Mouse (Mus musculus) stomach, embryonic 16.5 days (tissue): ENCODE results near the gene Zfp26. TPM values are rescaled to one million over a fixed set of nuclear protein-coding genes. Genes with fewer than 3 reads are reported as not detected.

Experiments
- ATAC-seq: fragments of 200-750 bp; cut with Nextera tagmentation; 2 replicates; pipeline ENCODE4 v1.8.0; 2017; ENCODE audit warnings: moderate number of reproducible peaks, moderate TSS enrichment; ENCODE audit not compliant: insufficient read depth, low FRiP score
- H3K27ac ChIP-seq: fragments of 300-500 bp; sonication (generic); 2 replicates; pipeline ENCODE4 v1.5.1; 2014; ENCODE audit warnings: low read length
- H3K27me3 ChIP-seq: fragments of 300-500 bp; sonication (generic); 2 replicates; pipeline ENCODE4 v1.6.1; 2014; ENCODE audit warnings: low read length, control low read depth, mixed read lengths; ENCODE audit not compliant: control insufficient read depth, insufficient read depth
- H3K36me3 ChIP-seq: fragments of 300-500 bp; sonication (generic); 2 replicates; pipeline ENCODE4 v1.6.1; 2014; ENCODE audit warnings: low read length; ENCODE audit not compliant: control insufficient read depth, insufficient read depth
- H3K4me1 ChIP-seq: fragments of 300-500 bp; sonication (generic); 2 replicates; pipeline ENCODE4 v1.6.1; 2014; ENCODE audit warnings: low read length, control low read depth, mixed read lengths; ENCODE audit not compliant: control insufficient read depth, insufficient read depth
- H3K4me2 ChIP-seq: fragments of 300-500 bp; sonication (generic); 2 replicates; pipeline ENCODE4 v1.6.1; 2014; ENCODE audit warnings: low read depth, low read length, mixed read lengths
- H3K4me3 ChIP-seq: fragments of 300-500 bp; sonication (generic); replicated peaks from 2 replicates; pipeline ENCODE4 v1.5.1; 2014; ENCODE audit warnings: mild to moderate bottlenecking, low read length
- H3K9ac ChIP-seq: fragments of 300-500 bp; sonication (generic); 2 replicates; pipeline ENCODE4 v1.6.1; 2014; ENCODE audit warnings: low read length
- H3K9me3 ChIP-seq: fragments of 300-500 bp; sonication (generic); replicated peaks from 2 replicates; pipeline ENCODE4 v1.6.1; 2016; ENCODE audit warnings: low read length, control low read depth; ENCODE audit not compliant: control insufficient read depth
- WGBS: fragments of 180-500 bp; shearing (Covaris S2); extraction: QIAGEN DNeasy Blood & Tissue Kit; methylation state at CpG from one replicate; pipeline ENCODE4 v1.1.7; 2014; 5-methylcytosine and 5-hydroxymethylcytosine counted together
- polyA plus RNA-seq: library from polyadenylated mRNA; unstranded; fragments of >200 nt; fragmentation: Nextera tagmentation; extraction: Ambion mirVana; gene quantifications from 2 replicates; pipeline ENCODE4 v1.2.1, GENCODE M21; 2015

The Zfp26 gene
- polyA plus RNA-seq, 1 experiment from 2014 or later, result 18.7 TPM

- Histone ChIP-seq H3K27ac (peak within 1 kb of the TSS; percentile 56), H3K9ac (peak within 1 kb of the TSS; percentile 88), H3K9me3 (no peaks in the 10 kb centered on the region), H3K4me2 (peak within 1 kb of the TSS; percentile 84), H3K36me3 (no peaks in the 10 kb centered on the region), H3K27me3 (no peaks in the 10 kb centered on the region), H3K4me3 (peak within 1 kb of the TSS; percentile 77), H3K4me1 (peaks cover 7% of the 10 kb centered on the region)
- ATAC-seq, result peak; percentile 99
- WGBS, result 4% methylated on average over 40 of the region's 40 CpGs
Measured at GRCm38 (mm10) chr9:20384532-20385342, 75.2 kb downstream of the Zfp26 start, which contains the start of gene Zfp560. Zfp560 (minus strand) TSS chr9:20385177.

DNA sequence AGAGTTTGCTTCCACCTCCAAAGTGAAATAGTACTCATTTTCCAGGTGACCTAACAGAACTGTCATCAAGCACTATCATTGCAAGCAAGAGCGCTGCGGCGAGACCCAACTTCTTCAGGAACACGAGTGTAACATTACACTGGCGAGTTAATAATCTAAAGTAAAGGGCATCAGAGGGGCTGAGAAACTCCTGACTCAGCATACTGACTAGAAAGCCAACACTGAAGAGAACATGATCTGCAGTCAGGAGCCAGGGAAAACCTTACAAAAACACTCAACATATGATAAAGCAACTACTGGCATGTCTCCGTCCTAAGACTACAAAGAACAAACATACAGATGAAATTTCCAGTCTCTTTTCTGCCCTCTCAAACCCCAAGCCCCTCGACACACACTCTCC, 76.3 kb downstream of the Zfp26 start:
- no peaks in the 10 kb centered on the region for H3K9me3 ChIP-seq
- H3K36me3 ChIP-seq, result no peaks in the 10 kb centered on the region
- H3K4me3 ChIP-seq, result no peak overlapping the region
- no peak overlapping the region for H3K27ac ChIP-seq
- peak overlapping the region; percentile 84; the same call in 1 of the 2 replicates for H3K4me2 ChIP-seq
- WGBS, result 84% methylated on average over 7 of the region's 7 CpGs
- H3K4me1 ChIP-seq, result peaks cover 7% of the 10 kb centered on the region
- H3K9ac ChIP-seq, result no peak overlapping the region; the same call in 1 of the 2 replicates
- ATAC-seq, result no peak
- no peaks in the 10 kb centered on the region for H3K27me3 ChIP-seq

Other genes with a start within 250 kb of the Zfp26 start
- gene Olfr871, start 248.0 kb downstream of the Zfp26 start, polyA plus RNA-seq, result not detected in 2 replicates
- not detected in 2 replicates for gene Olfr872, start 223.0 kb downstream of the Zfp26 start, polyA plus RNA-seq
- gene Olfr39, start 177.8 kb downstream of the Zfp26 start, polyA plus RNA-seq, result not detected in 2 replicates
- gene Olfr873, start 161.6 kb downstream of the Zfp26 start, polyA plus RNA-seq, result not detected in 2 replicates
- gene Olfr18, start 124.1 kb downstream of the Zfp26 start, polyA plus RNA-seq, result not detected in 2 replicates
- gene Zfp560, start 75.0 kb downstream of the Zfp26 start, polyA plus RNA-seq, result 26.0 and 33.0 TPM in 2 replicates
- 18.6 and 18.8 TPM in 2 replicates for gene Zfp426, start 32.6 kb upstream of the Zfp26 start, polyA plus RNA-seq
- gene Zfp266, start 61.3 kb upstream of the Zfp26 start, polyA plus RNA-seq, result 86.8 and 88.6 TPM in 2 replicates
- 15.6 and 16.9 TPM in 2 replicates for gene Zfp846, start 121.1 kb upstream of the Zfp26 start, polyA plus RNA-seq
- 345 and 393 TPM in 2 replicates for gene Ubl5, start 182.7 kb upstream of the Zfp26 start, polyA plus RNA-seq
- gene Fbxl12, start 184.6 kb upstream of the Zfp26 start, polyA plus RNA-seq, result 15.5 and 17.8 TPM in 2 replicates
- 40.7 and 41.6 TPM in 2 replicates for gene Pin1, start 191.9 kb upstream of the Zfp26 start, polyA plus RNA-seq